Comparison of ENCODE assay signal across 12 mouse cellular contexts in genomic region chr3:69446989-69447388, GRCm38 (mm10).
DNase-seq lines count a peak whose midpoint lies in the region; ATAC-seq and TF ChIP-seq lines count a peak whose summit lies in the region.
"Had no signal": no experiment of that assay in that cellular context is flagged by ENCODE, and none has a peak within 500 bp of the region (broad histone marks: within the 10 kb centered on the region; RNA-seq: fewer than 3 reads in every experiment).

No protein-coding gene starts in this region.

- no peaks in the 10 kb centered on the region for H3K79me2 ChIP-seq in heart, adult 2 months (replicated peaks; ENCODE audit: control insufficient read depth, insufficient read depth, low read length)

- H3K4me2 ChIP-seq in midbrain, embryonic 11.5 days: no peak overlapping the region
- H3K4me2 ChIP-seq in midbrain, embryonic 16.5 days (ENCODE audit: low read length): no peak overlapping the region
- peak overlapping the region; percentile 43 for H3K4me2 ChIP-seq in heart, embryonic 14.5 days (ENCODE audit: low read length)
- H3K4me2 ChIP-seq in intestine, embryonic 15.5 days (replicated peaks): no peak overlapping the region
- H3K4me2 ChIP-seq: midbrain, embryonic 12.5 days; neural tube, embryonic 12.5 days had no signal

- no peak for TF ChIP-seq POLR2A in heart, adult 2 months (IDR thresholded peaks at IDR 0.05; ENCODE audit: insufficient read depth, low read depth, low read length)

- intact Hi-C loops in heart, adult 2 months (cut with DNase I): no loop called here

- no peaks in the 10 kb centered on the region for H3K27me3 ChIP-seq in heart, adult 2 months (ENCODE audit: control insufficient read depth, insufficient read depth, low read length)
- H3K27me3 ChIP-seq in midbrain, embryonic 11.5 days (ENCODE audit: control insufficient read depth, insufficient read depth, low read length): no peaks in the 10 kb centered on the region
- no peaks in the 10 kb centered on the region for H3K27me3 ChIP-seq in midbrain, embryonic 16.5 days (ENCODE audit: control insufficient read depth, insufficient read depth, low read depth, low read length)
- H3K27me3 ChIP-seq in heart, embryonic 14.5 days (ENCODE audit: control insufficient read depth, insufficient read depth, low read length): no peaks in the 10 kb centered on the region
- no peaks in the 10 kb centered on the region for H3K27me3 ChIP-seq in intestine, embryonic 15.5 days (replicated peaks)
- H3K27me3 ChIP-seq: midbrain, embryonic 12.5 days; neural tube, embryonic 12.5 days had no signal

- no peak for TF ChIP-seq CTCF in heart, adult 2 months (IDR thresholded peaks at IDR 0.05)

- H3K4me3 ChIP-seq in heart, adult 2 months: no peak overlapping the region
- H3K4me3 ChIP-seq in midbrain, embryonic 11.5 days (ENCODE audit: low read depth, low read length): no peak overlapping the region
- no peak overlapping the region for H3K4me3 ChIP-seq in midbrain, embryonic 16.5 days (ENCODE audit: low read depth, low read length)
- no peak overlapping the region for H3K4me3 ChIP-seq in heart, embryonic 14.5 days (ENCODE audit: control insufficient read depth in 1 of 2, insufficient read depth in 1 of 2, low read depth in 1 of 2, low read length in 2 of 2)
- no peak overlapping the region for H3K4me3 ChIP-seq in intestine, embryonic 15.5 days (replicated peaks)
- H3K4me3 ChIP-seq: midbrain, embryonic 12.5 days; neural tube, embryonic 12.5 days had no signal

- 38% methylated on average over 5 of the region's 5 CpGs for WGBS in heart, adult 2 months
- WGBS in midbrain, embryonic 11.5 days: 92% methylated on average over 5 of the region's 5 CpGs
- 91% methylated on average over 5 of the region's 5 CpGs for WGBS in midbrain, embryonic 16.5 days
- 26% methylated on average over 5 of the region's 5 CpGs for WGBS in heart, embryonic 14.5 days
- WGBS in intestine, embryonic 15.5 days: 74% methylated on average over 5 of the region's 5 CpGs

- no peaks in the 10 kb centered on the region for H3K4me1 ChIP-seq in heart, adult 2 months (ENCODE audit: control insufficient read depth, insufficient read depth, low read length)
- no peaks in the 10 kb centered on the region for H3K4me1 ChIP-seq in midbrain, embryonic 11.5 days (ENCODE audit: control insufficient read depth, insufficient read depth, low read length)
- H3K4me1 ChIP-seq in midbrain, embryonic 16.5 days (ENCODE audit: control insufficient read depth, insufficient read depth, low read length): no peaks in the 10 kb centered on the region
- peaks cover 8 to 21% of the 10 kb centered on the region in 2 experiments for H3K4me1 ChIP-seq in heart, embryonic 14.5 days (ENCODE audit: control insufficient read depth in 2 of 2, insufficient read depth in 2 of 2, low read length in 2 of 2)
- H3K4me1 ChIP-seq in intestine, embryonic 15.5 days (replicated peaks): no peaks in the 10 kb centered on the region
- H3K4me1 ChIP-seq: midbrain, embryonic 12.5 days; neural tube, embryonic 12.5 days had no signal

- H3K27ac ChIP-seq in heart, adult 2 months: peak overlapping the region; percentile 70
- no peak overlapping the region for H3K27ac ChIP-seq in midbrain, embryonic 11.5 days (ENCODE audit: low read depth, low read length)
- H3K27ac ChIP-seq in midbrain, embryonic 16.5 days (ENCODE audit: low read length): no peak overlapping the region
- peak overlapping the region; percentile 67 to 87 for H3K27ac ChIP-seq in heart, embryonic 14.5 days (replicated peaks in 1 of 2; ENCODE audit: control insufficient read depth in 1 of 2, insufficient read depth in 1 of 2, low read depth in 2 of 2, low read length in 2 of 2)
- H3K27ac ChIP-seq in intestine, embryonic 15.5 days: no peak overlapping the region
- H3K27ac ChIP-seq: midbrain, embryonic 12.5 days; neural tube, embryonic 12.5 days had no signal

- no peak for ATAC-seq in midbrain, embryonic 11.5 days (ENCODE audit: low FRiP score)
- no peak for ATAC-seq in midbrain, embryonic 16.5 days
- no peak; the same call in 1 of the 2 replicates for ATAC-seq in heart, embryonic 14.5 days (ENCODE audit: insufficient number of reproducible peaks, insufficient read depth, low FRiP score, low read depth)
- no peak for ATAC-seq in erythroblast, adult 5-6 weeks (replicated peaks; ENCODE audit: low FRiP score, poor library complexity, severe bottlenecking)
- ATAC-seq in intestine, embryonic 15.5 days: no peak
- ATAC-seq: intestine, postnatal 0 days had no signal

- no peak for TF ChIP-seq EP300 in heart, adult 2 months (IDR thresholded peaks at IDR 0.05; ENCODE audit: insufficient read depth, low read depth, low read length)

- H3K36me3 ChIP-seq in heart, adult 2 months (ENCODE audit: control insufficient read depth, insufficient read depth, low read length): no peaks in the 10 kb centered on the region
- no peaks in the 10 kb centered on the region for H3K36me3 ChIP-seq in midbrain, embryonic 11.5 days (ENCODE audit: control insufficient read depth, insufficient read depth, low read length)
- H3K36me3 ChIP-seq in midbrain, embryonic 16.5 days (ENCODE audit: control insufficient read depth, insufficient read depth, low read length): no peaks in the 10 kb centered on the region
- H3K36me3 ChIP-seq in heart, embryonic 14.5 days (ENCODE audit: control insufficient read depth, insufficient read depth, low read length): no peaks in the 10 kb centered on the region
- H3K36me3 ChIP-seq in intestine, embryonic 15.5 days: no peaks in the 10 kb centered on the region
- H3K36me3 ChIP-seq: midbrain, embryonic 12.5 days; neural tube, embryonic 12.5 days had no signal

- peak; percentile 9 to 28 for DNase-seq in heart, adult 2 months
- no peak for DNase-seq in heart, postnatal 4 days
- peak; percentile 23 for DNase-seq in midbrain, embryonic 11.5 days (ENCODE audit: low spot score, missing footprints)
- DNase-seq: adrenal gland, adult 2 months; thymus, postnatal 4 days had no signal

- H3K9me3 ChIP-seq in midbrain, embryonic 11.5 days (ENCODE audit: control insufficient read depth, low read length): no peaks in the 10 kb centered on the region
- H3K9me3 ChIP-seq in midbrain, embryonic 16.5 days (replicated peaks; ENCODE audit: control insufficient read depth, low read length, poor library complexity, severe bottlenecking): no peaks in the 10 kb centered on the region
- H3K9me3 ChIP-seq in heart, embryonic 14.5 days (ENCODE audit: control insufficient read depth, low read length): no peaks in the 10 kb centered on the region
- H3K9me3 ChIP-seq in intestine, embryonic 15.5 days: no peaks in the 10 kb centered on the region
- H3K9me3 ChIP-seq: midbrain, embryonic 12.5 days; neural tube, embryonic 12.5 days had no signal

- no peak overlapping the region for H3K9ac ChIP-seq in heart, adult 2 months (ENCODE audit: low read depth, low read length)
- no peak overlapping the region for H3K9ac ChIP-seq in midbrain, embryonic 11.5 days (ENCODE audit: low read length)
- no peak overlapping the region for H3K9ac ChIP-seq in midbrain, embryonic 16.5 days (ENCODE audit: low read depth, low read length)
- peak overlapping the region; percentile 32 for H3K9ac ChIP-seq in heart, embryonic 14.5 days (ENCODE audit: low read length)
- H3K9ac ChIP-seq in intestine, embryonic 15.5 days: no peak overlapping the region
- H3K9ac ChIP-seq: midbrain, embryonic 12.5 days; neural tube, embryonic 12.5 days had no signal

Comparison
In these comparisons a context has a peak if more than half of its experiments do, and no peak if none do; other contexts are left out.
1. H3K27ac ChIP-seq: peak in heart, adult 2 months (single experiment) and heart, embryonic 14.5 days (2 of 2); none in midbrain, embryonic 11.5 days (single experiment), midbrain, embryonic 16.5 days (single experiment) and intestine, embryonic 15.5 days (single experiment).